Mouse (Mus musculus): Measurements from ENCODE around the gene Tecpr1.

Gene Tecpr1

GRCm38 (mm10) chr5:144207478-144207877, 15.9 kb downstream of the Tecpr1 start:
- peak; percentile 51 for DNase-seq

GRCm38 (mm10) chr5:144206069-144206468, 17.3 kb downstream of the Tecpr1 start:
- DNase-seq: no peak

DNA sequence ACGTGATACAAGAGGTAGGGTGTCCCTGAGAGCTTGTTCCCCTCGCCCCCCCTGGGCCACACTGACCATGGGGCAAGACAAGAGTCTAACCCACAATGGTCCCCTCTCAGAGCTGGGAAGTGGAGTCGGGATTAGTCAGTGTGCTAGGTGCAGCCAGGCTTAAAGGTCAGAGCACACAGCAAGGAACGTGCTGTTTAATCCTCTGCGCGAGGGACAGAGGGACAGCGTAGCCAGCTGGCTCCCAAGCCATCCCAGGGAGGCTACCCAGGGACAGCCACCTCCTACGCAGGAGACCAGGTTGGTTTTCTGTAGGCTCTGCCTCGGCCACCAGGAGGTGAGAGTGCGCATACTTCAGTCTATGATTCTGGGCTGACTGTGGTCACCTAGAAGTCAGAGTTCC, 18.5 kb downstream of the Tecpr1 start:
- DNase-seq: no peak

- DNase-seq: no peak
Observed at GRCm38 (mm10) chr5:144204303-144204702, 19.1 kb downstream of the Tecpr1 start.

- DNase-seq: no peak
Observed at GRCm38 (mm10) chr5:144203398-144203959, 19.9 kb downstream of the Tecpr1 start.

DNA sequence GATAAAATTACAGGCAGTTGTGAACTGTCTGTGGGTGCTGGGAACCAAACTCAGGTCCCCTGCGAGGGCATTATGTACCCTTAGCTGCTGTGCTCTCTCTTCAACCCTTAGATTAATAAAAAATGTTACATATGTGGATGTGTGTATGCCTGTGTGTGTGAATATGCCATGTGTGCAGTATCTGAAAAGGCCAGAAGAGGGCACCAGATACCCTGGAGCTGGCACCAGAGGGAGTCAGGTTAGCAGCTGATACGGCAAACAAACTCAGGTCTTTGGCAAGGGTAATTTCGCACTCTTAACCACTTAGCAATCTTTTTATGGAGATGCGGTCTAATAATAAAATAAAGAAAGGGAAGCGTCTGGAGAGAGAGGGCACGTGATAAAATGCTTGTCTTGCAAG, 21.0 kb downstream of the Tecpr1 start:
- no peak for DNase-seq

DNA sequence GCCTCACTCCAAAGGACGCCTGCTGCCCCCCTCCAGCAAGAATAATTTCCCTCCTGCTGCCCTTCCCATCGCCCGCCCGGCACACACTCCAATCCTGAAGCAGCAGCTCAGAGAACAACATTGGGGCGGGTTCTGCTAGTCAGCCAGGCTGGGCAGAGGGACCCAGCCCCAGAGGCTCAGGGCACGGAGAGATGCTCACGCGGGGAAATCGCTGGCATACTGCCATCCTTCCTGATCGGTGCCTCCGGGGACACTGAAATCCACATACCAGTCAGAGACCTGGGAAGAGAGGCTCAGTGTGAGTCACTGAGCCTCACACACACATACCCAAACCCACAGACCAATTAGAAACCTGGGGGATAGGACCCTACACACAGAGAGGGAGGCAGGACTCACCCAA, 22.8 kb downstream of the Tecpr1 start:
- no peak for DNase-seq

GRCm38 (mm10) chr5:144195567-144195966, 27.8 kb downstream of the Tecpr1 start:
- no peak for DNase-seq

DNA sequence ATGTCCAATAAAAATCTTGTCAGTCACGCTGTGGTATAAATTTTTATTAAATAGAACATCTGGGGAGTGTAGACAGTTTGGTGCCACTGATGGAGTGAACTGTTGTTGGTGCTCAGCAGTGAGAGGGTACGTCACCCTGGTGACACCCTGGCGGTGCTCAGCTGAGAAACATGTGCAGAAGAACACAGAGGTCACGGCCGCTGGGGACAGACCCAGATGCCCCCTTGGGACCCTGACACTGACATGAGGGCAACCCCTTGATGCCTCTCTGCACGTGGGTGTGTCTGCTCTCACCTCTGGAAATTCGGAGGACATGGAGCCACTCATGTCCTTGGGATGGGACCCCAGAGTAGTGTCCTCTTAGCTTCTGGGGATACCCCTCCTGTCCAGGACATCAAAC, 29.0 kb downstream of the Tecpr1 start:
- DNase-seq: no peak

DNA sequence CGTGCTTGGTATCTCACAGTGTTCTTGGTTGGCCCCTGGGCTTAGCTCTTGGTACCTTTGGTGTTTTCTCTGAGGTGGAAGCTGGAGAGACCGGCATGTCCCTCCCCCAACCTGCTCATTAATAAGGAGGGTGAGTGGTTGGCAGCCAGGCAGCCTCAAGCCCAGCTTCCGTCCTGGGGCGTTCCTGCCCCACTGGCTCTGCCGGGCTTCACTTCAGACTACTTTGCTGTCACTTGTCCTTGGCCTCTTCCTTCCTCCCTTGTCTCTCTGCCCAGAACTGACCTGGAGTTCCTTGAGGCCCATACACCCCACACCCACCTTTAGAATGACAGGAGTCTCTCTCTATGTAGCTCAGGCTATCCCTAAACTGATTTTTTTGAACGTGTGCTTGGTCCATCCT, 30.7 kb downstream of the Tecpr1 start:
- DNase-seq: peak; percentile 30

GRCm38 (mm10) chr5:144191026-144191425, 32.4 kb downstream of the Tecpr1 start:
- no peak for DNase-seq

DNA sequence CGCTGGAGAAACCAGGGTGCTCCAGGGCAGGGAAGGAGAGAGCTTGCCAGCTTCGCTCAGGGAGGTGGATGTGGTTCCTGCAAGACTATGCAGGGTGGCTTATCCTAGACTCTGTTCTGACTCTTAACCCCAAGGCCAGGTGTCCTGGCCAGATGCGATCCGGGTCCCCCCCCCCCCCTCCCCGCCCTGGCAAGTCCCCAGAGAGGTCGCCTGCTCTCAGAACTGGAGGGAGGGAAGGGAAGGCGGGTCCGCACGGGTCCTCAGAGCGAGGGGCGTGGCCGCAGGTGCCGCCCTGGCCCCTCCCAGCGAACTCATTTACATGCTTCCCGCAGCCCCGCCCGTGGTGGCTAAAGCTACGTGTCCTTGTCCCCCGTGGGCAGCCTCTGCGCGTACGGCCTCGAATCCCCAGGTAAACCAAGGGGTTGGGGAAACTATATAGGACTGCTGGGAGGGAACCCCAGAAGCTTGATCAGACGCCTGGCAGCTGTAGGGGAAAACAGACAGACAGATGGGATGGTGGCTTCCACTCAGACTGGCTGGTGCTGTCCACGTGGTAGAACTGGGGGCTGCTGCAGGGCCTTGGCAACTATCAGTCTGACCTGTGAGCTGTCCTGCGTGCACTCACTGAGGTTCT, 33.3 kb downstream of the Tecpr1 start, which contains the start of gene Bhlha15:
TSS of gene Bhlha15 (plus strand) at position 337 of the 634 bp plus-strand sequence.
- DNase-seq: peak; percentile 79

DNA sequence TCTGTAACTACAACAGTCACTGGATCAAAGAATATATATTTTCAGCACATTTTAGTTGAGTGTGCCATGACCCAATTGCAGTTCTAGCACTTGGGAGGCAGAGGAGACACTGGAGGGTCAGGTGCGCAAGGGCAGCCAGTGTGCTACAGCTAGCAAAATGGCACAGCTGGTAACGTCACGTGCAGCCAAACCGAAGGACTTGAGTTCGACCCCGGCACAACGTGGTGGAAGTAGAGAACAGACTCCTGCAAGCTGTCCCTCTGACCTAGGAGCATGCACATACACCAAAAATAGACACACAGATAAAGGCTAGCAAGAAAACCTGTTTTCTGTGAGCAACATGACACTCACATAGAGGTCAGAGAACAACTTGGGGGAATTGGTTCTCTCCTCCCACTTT, 34.1 kb downstream of the Tecpr1 start:
- DNase-seq: no peak

- DNase-seq: no peak
Observed at GRCm38 (mm10) chr5:144188422-144188821, 35.0 kb downstream of the Tecpr1 start.

DNA sequence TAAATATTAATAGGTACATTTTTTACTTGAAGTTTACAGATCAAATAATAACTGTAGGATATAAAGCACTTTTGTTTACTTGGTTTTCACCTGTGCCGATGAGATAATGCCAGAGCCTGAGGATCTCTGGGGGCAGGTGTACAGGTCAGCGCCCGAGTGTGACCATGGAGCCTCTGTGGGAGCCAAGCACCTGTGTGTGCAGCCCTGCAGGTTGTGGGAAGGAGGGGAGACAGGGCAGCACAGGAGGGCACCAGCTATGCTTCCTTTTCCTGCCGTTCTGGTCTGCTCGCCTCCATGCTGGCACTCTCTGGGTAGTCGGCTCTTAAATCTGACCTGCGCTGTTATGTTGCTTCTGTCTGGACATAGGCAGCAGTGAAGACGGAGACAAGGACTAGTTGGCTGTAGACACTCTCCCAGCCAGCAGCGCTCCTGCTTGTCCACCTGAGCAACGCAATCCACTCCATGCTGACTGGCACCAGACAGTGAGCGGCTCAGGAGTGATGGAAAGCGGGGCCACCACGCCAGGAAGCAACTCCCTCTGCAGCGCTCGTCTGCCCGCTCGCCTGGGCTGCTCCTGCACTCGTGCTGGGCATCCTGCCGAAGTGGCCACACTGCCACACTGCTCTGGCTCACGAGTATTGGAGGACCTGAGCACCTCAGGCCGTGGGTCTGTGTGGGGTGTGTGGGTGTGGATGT, 38.9 kb downstream of the Tecpr1 start:
- no peak for DNase-seq

GRCm38 (mm10) chr5:144183647-144184335, 39.6 kb downstream of the Tecpr1 start:
- no peak for DNase-seq

DNA sequence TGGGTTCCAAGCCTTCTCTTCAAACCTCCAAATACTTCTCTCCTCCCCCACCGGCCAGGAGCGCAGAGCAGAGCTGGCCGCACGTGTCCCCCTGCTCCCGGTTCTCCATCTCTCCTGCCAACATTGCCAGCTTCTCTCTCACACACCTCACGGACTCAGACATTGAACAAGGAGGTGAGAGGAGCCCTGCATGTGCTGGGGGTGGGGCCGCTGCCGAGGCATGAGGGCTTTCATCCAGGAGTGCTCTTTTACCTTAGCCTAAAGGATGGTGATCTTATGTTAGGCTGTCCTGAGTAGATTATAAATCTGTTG, 40.2 kb downstream of the Tecpr1 start:
- no peak for DNase-seq

- DNase-seq: no peak
Observed at GRCm38 (mm10) chr5:144182542-144183247, 40.7 kb downstream of the Tecpr1 start.

GRCm38 (mm10) chr5:144181249-144181648, 42.2 kb downstream of the Tecpr1 start:
- DNase-seq: no peak

DNA sequence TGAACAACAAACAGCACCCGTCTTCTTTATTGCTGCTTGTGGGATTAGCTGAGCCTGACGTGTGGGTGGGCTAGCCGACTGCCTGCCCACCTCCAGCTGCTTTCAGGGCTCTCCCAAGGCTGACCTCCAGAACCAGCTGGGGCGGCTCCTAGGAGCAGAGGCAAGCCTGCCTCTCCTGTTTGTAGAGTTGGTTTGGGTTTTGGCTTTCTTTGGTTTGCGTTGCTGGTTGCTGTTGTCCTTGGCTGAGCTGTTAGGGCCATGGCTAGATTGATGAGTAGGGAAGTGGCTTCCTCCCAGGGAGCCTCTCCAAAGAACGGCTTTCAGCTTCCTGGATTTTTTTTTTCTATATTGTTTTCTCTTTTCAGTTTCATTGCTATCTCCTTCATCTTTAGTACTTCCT, 45.2 kb downstream of the Tecpr1 start:
- DNase-seq: no peak

GRCm38 (mm10) chr5:144173648-144174047, 49.8 kb downstream of the Tecpr1 start:
- no peak for DNase-seq

DNA sequence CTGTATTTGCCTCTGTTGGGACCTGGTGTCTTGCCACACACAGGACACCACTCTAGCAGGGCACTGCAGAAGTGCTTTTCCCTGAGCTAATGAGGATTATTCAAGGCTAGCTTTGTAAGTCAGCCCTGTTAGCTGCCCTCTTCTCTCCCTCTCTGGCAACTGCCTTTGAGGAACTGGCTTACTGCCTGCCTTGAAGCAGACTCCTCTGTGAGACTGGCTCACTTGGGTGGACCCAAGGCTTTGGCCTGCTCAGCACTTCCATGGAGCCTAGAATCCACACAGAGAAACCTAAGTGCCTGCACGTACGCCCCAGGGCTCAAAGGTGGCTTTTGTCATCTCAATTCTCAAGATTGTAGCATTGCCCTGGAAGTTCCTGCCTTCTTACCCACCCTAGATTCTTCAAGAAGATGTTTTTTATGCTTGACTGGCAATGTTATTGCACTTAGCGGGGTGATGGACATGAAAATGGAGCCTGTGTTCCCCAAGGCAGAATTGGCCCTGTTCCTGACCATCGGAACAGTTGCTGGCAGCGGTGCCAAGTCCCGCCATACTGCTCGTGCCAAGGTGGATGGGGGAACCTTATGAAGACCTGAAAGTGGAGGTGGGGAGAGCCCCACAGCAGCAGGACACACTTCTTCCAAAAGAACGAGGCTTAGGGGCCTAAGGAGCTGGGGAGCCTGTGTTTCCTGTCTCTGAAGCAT, 54.0 kb downstream of the Tecpr1 start:
- peak; percentile 52 for DNase-seq

GRCm38 (mm10) chr5:144165756-144166155, 57.7 kb downstream of the Tecpr1 start:
- no peak for DNase-seq
